Mouse (Mus musculus) T-helper 17 cell (primary cell): Measurements from ENCODE around the gene Rbm12.
"Not testable (repeated sequence)": the region's sequence is repeated elsewhere in the genome, so short reads cannot be mapped to it uniquely, and the experiment has no call there.

ENCODE experiments used
- in situ Hi-C, 2 experiments: fragments of 300-600 bp; cut with MboI, MseI; formaldehyde crosslinking; loops; 1 replicate in 1 of 2; 2 replicates in 1 of 2; pipeline ENCODE4 v1.15.1; 2025; ENCODE audit warnings: high pct_unique_total_duplicates in 2 of 2

Gene Rbm12

DNA sequence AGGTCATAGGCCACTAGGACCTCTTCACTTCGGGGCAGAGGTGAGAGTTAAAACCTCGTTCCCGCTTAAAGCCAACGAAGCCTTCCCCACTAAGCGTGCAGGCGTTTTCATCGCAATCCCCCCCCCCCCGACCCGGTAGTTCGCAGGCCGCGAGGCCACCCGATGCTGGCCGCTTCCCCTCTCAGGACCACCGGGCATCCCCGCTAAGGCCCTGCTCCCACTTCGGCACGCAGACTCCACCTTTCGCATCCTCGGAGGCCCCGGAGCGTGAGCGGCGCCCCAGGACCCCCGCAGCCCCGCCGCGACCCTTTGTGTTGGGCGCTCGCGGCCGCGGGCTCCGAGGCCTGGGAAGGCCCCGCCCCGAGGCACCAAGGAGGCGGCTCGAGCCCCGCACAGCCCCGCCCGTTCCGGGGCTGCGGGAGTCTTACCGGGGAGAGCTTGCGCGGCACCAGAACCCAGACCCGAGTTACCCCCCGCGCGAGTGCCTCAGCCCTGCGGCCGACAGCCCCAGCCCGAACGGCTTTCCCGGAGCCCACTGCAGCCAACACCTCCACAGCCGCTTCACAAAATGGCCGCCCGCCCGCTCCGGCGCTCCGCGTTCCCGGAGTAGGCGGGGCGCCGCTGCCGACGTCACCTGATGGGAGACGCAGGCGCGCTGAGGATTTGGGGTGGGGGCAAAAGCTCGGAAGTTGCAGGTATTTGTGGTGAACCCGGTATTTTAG is at the start of gene Rbm12, which contains the start of gene Cpne1:
Gene Rbm12 (minus strand): TSS at position 621 of the 722 bp plus-strand sequence.
Gene Cpne1 (minus strand): TSS at position 608 of the 722 bp plus-strand sequence.
- in situ Hi-C loops, result no loop called here

DNA sequence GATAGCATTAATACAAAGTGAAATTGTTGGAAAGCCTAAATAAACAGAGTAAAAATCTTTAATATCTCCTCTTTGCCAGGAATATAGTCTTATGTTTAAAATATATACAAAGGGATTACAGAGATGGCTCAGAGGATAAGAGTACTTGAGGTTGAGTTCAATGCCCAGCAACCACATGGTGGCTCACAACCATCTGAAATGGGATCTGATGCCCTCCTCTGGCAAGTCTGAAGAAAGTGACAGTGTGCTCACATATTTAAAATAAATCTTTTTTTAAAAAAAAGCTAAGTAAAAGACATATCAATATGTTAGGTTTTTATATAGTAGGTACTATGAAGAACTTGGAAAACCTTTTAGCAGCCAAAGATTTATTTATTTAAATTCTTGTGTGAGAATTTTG is 39.8 kb upstream of the Rbm12 start:
- in situ Hi-C loops, result no loop called here

DNA sequence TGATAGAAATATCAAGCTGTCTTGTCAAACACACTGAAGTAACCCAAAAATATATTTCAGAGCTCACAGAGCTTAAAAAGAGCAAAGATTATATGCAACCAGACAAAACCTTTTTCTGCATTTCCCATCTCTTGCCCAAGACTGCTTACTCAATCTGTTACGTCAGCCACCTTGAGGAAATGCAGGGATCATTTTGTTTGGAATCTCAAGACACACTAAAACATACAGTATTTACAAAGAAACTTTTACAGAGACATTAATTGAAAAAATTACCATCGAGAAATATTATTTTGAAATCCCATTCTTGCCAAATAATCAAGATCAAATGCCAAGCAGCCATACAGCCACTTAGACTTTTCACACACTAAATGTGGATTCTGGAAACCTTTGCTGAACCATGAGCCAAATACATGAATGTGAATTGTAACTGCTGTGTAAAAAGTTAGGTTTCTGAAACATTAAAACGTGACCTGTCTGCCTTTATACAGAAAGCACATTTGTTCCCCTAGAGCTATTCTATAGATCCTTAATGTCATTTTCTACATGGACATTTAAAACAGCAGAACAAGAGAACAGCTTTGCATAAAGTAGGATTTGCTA is 35.6 kb upstream of the Rbm12 start:
- in situ Hi-C loops, result no loop called here

DNA sequence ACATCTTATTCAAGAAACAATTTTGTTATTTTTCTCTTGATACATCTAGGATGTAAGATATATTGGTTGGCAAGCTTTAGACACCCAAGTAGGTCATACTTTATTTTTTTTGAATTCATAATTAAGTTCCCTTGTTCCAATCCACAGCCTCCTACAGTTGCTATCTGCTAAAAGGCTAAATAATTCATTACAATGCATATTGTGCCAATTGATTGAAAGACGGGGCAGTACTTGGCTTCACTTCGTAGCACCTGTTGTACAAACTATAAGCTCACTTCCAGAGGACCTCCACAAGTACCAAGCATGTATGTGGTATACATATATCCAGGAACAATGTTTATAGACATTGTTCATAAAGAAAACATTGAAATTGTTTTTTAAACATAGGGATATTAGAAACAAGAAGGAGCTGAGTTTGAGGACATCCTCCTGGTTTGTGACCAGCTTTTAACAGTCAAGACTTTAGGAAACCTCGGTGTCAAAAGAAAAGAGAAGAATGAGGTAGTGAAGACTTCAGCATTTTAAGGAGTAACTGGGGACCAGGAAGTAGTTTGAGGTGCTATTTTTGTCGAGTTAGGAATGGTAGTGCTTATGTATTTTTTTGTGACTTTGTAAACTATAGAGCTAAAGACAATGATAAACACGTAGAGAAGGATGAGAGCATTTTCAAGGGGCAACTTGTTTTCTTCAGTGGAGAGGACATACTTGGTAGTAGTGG is 34.7 kb upstream of the Rbm12 start:
- in situ Hi-C loops, result no loop called here

DNA sequence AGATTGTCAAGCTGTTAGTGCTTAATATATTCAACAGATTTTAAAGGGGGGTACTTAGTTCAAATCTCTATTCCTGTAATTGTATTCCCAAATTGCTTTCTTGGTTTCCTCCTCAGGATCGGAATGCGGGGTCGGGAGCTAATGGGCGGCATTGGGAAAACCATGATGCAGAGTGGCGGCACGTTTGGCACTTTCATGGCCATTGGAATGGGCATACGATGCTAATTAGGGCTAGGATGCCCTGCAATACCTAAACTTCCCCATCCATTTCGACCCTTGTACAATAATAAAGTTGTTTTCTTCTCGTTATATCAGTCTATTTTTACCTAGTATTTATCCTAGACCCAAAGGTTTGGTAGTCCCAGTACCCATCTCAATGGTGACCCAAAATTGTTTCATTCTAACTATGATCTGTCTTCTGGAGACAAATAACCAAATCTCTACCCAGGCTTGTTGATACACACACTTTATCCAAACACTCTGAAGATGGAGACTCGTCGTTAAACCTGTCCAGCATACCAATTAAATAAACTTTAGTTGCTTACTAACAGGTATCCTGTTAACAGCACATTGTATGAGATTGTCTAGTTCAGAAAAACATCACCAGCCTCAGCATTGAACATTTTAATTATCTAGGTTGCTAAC is 33.8 kb upstream of the Rbm12 start:
- in situ Hi-C loops, result no loop called here

DNA sequence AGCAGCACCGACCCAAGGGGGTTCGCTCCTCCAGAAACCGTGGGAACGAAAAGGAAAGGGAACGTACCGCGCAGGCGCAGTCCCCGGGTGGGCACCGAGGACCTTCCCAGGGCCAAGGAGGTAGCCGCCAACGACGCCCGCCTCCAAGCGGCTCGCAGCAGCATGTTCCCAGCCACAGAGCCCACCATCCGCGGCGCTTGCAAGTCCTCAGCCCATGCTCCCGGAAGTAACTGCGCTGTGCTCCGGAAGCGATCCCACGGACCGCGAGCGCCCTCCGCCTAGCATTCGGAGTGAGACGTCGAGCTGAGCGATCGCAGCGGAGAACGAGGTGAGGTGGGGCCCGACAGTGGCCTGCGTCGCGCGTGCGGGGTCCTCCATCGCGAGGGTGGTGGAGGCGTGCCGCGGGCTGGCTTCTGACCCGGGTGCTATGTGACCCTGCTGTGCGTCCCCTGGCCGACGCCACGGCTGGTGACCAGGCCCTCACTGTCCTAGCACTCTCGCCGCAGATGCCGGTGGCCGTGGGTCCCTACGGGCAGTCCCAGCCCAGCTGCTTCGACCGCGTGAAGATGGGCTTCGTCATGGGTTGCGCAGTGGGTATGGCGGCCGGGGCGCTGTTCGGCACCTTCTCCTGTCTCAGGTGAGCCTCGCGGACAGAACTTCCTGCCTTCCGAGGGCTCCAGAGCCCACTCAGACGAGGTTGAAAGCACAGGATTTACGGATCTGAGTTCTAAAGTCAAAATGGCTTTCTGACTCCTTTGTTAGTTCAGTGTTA is 32.4 kb upstream of the Rbm12 start, which contains the start of the genes Romo1 and Nfs1:
Gene Romo1 (plus strand): TSS at position 87 of the 772 bp plus-strand sequence.
Gene Nfs1 (minus strand): TSS at position 234 of the 772 bp plus-strand sequence.
- in situ Hi-C loops, result loop anchor here in 1 of 2 experiments (5.0 kb wide), 1 partner anchor 33 kb away; no protein-coding TSS in a partner anchor

DNA sequence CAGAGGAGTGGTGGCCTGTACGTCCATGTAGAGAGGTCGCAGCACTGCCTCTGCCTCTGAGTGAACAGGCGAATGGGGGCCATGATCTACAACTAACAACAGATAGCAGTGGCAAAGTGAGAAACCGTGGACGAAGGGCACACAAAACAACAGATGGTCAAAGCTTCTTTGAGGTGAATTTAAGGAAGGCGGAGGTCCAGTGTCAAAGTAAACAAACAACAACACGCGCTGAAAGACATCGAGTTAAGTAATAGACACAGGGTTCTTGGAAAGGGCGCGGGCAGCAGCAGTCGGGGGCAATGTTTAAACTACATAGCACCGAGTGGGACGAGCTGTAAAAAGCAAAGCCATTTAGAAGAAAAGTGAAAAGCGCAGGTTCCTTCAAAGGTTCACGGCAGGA is 31.6 kb upstream of the Rbm12 start:
- in situ Hi-C loops, result loop anchor here in 1 of 2 experiments (5.0 kb wide), 1 partner anchor 34 kb away; no protein-coding TSS in a partner anchor

DNA sequence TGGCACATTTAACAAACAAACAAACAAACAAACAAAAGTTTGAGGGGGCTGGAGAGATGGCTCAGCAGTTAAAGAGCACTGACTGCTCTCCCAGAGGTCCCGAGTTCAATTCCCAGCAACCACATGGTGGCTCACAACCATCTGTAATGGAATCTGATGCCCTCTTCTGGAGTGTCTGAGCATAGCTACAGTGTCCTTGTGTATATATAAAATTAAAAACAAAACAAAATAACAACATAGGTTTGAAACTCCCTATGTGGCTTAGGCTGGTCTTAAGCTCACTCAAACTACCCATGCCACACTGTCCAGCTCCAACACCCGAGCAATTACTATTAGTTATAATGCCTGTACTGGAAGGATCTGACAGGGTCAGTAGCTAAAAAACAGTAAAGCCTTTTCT is 31.0 kb upstream of the Rbm12 start:
- in situ Hi-C loops, result loop anchor here in 1 of 2 experiments (5.0 kb wide), 1 partner anchor 34 kb away; no protein-coding TSS in a partner anchor

DNA sequence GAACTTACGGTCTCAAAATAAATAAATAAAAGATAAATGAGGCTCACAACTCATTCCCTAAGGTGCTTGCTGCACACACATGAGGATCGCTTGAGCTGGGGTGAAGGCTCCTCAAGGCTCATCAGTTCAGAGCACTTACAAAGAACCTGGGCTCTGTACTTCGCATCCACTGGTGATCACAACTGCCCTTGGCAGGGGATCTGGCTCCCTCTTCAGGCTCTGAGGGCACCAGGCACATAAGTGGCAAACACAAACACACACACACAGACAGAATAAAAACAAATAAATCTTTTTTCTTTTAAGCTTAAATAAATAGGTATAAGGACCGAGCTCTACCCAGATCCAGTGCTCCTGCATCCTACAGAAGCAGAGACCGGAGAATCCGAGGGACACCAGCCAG is 23.9 kb upstream of the Rbm12 start:
- in situ Hi-C loops, result no loop called here

DNA sequence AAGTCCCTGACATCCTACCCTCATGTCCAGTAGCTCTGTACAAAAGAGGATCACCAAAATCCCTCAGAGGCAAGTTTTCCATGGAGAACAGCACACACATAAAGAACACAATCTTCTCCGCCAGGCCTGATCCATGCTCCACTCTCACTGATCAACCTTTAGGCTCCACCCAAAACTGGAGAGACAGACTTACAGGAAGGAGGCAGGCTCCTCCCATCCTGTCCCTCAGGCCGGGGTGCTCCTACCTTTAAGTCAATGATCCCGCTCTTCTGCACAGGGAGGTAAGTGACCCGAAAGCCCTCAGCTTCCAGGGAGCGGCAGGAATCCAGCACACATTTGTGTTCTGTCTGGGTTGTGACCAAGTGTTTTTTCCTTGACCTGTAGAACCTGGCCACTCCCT is 22.4 kb upstream of the Rbm12 start:
- in situ Hi-C loops, result loop anchor here in 1 of 2 experiments (5.0 kb wide), 1 partner anchor 132 kb away; no protein-coding TSS in a partner anchor

DNA sequence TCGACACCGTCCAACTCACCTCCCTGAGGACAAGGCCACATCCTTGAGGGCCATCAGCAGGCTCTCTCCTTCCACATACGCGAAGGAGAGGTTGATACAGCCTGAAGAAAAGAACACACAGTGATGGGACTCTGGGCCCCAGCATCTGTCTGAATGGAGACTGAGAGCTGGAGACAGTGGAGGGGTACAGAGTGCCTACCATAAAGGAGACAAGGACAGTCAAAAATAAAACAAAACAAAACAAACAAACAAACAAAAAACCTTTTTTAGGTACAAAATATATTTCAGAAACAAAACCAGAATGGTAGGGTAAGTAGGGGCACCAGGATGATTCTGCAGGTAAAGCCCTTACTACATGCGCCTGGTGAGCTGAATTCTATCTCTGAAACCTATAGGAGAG is 15.2 kb upstream of the Rbm12 start, which contains the start of gene Gm28036:
Gene Gm28036 (minus strand): TSS at position 101 of the 400 bp plus-strand sequence.
- in situ Hi-C loops, result no loop called here

DNA sequence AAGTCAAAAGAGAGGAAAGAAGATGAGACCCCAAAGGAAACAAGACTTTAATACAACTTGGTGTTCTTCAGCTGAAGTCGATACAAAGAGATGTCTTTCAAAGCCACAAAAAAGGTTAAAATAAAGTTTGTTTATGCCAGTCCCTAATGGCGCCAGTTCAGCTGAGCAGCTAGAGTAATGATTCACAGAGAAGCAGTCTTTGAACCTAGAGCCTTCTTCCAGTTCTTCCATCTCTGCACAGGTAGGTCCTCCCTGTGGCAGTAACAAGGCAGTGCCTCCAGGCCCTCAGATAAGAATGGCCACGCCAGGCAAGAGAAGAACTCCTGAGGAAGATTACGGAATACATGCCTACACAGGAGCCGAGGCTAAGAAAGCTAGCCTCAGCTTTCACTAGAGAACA is 12.0 kb upstream of the Rbm12 start:
- in situ Hi-C loops, result no loop called here

DNA sequence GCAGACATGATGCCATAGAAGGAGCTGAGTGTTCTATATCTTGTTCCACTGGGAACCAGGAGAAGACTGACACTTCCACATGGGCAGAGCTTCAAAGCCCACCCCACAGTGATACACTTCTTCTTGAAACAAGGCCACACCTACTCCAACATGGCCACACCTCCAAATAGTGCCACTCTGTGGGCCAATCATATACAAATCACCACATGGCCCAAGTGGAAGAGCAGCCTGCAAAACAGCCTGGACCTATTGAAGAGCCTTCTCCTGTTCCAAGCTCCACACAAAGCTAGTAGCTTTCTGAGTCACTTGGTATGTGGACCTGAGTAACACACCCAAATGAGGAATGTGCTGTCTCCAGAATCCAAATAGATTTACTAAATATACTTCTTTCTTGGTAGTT is 7.8 kb upstream of the Rbm12 start:
- in situ Hi-C loops, result no loop called here

DNA sequence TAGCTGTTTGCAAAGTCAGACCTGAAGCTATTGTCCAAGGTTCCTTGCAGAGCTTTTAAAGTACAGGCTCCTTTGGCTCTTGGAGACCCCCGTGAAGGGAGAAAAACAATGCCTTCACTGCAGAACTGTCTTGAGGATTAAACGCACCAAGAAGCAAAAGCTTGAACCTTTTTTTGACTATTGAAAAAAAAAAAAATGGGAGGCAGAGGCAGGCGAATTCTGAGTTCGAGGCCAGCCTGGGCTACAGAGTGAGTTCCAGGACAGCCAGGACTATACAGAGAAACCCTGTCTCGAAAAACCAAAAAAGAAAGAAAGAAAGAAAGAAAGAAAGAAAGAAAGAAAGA is 274 bp upstream of the Rbm12 start:
- in situ Hi-C loops, result not testable (repeated sequence)

DNA sequence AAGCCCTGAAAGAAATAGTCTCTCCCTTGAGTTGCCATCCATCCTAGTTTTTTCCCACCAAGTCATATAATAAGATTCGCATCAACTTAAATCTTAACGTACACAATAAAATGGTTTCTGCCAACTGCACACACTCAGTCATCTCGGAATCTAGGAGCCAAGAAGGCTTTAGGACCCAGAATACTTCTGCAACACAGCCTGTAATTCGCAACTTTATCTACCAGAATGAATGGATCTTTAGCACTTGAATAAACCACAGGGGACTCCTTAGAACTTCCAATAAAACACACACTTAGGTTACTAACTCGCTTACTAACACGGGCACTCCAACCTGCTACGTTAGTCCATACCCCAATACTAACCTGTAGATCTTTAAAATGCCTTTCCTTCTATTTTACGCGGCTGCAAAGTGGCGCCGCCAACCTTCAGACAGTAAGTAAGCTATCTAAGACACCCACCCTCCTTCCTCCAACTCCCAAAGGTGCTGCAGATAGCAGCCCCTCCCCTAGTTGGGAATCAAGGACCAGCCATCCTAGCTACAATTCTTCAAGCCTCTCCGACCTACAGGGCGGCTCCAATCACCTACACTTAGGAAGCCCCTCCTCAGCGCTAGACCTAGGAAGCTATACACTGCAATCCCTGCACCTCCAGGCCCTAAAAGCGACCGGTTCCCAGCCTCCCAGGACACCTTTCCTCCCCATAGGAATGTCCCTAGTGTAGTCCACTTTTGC is 986 bp downstream of the Rbm12 start:
- in situ Hi-C loops, result no loop called here

DNA sequence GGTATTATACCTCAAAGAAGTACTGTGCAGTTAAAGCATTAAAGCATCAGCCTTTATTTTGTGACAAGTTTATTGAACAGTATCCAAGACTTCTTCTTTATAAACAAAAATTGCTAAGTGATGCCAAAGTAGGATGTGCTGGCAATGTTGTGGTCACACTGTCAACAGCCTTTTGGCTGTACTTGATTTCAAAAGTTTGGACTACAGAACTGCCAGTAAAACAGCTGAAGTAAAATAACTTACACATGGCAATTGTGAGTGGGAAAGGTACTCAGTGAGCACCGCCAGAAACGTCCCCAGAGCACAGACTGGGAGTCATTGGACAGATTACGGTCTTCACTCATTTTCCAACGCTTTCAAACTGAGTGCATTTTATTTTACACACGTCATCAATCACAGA is 19.9 kb downstream of the Rbm12 start:
- in situ Hi-C loops, result no loop called here

DNA sequence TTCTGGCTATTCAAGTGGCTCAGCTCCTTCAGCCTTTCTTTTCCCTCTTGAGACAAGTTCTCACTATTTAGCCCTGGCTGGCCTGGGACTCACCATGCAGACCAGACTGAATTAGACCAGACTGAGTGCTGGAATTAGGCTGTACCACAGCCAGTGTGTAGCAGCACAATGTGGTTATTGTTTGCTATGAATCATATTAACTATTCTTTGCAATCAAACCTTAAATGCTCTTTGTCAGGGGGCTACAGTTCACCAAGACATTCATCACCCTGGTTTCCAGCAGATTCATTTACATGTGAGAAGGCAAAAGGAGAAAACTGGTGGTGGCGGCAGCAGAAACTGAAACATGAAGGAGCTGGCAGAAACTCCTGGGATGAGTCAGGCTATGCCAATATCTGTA is 22.0 kb downstream of the Rbm12 start:
- in situ Hi-C loops, result no loop called here

DNA sequence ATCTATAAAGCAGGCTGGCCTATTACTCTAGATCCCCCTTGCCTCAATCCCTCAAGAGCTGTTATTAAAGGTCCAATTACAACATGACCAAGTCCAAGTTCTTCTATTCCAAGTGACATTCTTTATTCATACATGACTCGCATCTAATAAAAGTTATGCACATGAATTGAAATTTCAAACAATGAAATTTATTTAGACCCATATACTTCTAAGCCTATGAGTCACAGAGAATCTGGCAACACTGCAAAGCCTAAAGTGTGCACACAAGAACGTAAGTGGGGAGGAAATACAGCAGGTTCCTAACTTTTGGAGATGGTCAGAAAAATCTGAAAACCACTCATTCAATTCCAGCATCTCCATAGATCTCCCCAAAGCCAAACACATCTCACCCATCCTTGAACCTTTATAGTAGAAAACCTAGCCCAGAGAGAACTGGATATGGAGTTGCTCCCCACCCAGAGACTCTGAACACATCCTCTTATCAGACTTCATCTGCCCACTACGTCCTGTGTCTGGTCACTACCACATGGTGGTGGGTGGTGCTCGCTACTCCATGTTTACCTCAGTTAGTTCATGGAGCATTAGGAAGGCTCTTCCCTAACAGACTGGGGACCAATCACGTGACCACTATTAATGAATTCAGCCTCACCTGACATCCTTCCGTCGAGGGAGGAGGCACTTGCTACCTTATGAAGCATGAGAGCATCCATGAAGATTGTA is 24.2 kb downstream of the Rbm12 start:
- in situ Hi-C loops, result no loop called here

DNA sequence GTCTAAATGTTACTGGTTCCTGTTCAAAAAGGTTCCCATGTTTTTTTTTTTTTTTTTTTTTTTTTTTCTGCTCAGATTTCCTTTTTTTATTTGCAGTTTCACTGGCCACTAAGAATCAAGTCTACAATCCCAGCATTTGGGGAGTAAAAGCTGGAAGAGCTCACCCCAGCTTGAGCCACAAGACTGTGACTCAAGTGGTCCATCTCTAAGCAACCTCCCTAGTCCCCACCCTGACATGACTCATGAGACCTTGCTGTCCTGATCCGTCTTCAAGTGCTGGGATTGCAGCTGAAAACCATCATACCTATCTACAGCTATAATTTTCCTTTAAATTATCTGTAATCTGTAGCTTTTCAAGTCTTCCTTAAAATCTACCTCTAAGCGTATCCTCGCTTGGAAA is 27.2 kb downstream of the Rbm12 start:
- in situ Hi-C loops, result no loop called here

DNA sequence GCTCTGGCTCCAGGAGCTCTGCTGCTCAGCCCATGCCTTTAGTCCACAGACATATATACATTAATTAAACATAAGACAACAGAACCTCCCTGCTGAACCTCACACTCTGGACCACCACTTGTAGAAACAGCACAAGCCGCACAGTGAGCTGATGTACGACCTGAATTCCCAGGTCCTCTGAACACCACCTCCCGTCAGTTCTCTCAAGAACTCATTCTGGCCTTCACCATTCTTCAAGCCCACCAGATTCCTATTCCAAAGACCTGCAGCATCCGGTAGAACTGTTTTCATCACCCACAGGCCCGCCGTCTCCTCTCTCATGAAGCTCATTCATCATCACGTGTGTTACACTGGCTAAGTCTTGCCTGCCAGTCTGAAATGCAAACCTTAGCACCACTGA is 31.4 kb downstream of the Rbm12 start:
- in situ Hi-C loops, result no loop called here
